Mouse (Mus musculus): Measurements from ENCODE around the gene Gm21761.
"Not testable (repeated sequence)": the region's sequence is repeated elsewhere in the genome, so short reads cannot be mapped to it uniquely, and the experiment has no call there.

Gm21761 gene

GRCm38 (mm10) chr13:119929172-119929571 is at the start of gene Gm21761:
Gene Gm21761 (minus strand): TSS chr13:119929272.
- not testable (repeated sequence) for DNase-seq

DNA sequence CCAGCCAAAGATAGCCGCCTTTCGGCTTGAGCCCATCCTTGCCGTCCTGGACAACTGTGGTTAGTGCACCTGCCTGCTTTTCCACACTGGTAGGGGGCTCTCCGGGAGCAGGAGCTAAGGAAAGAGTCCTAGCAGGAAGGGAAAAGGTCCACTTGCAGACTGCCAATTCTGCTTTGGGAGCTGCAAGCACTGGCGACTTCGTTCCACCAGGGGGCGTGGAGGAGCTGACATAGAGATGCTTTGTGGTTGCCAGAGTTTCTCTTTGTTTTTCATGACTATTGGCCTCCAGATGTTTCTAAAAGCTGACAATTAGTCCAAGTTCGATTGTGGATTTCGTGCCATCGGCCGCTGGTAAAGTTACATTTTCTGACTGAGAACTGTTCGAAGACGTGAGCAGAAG is 40.1 kb upstream of the Gm21761 start:
- not testable (repeated sequence) for DNase-seq

GRCm38 (mm10) chr13:119968193-119968592 is 39.1 kb upstream of the Gm21761 start:
- not testable (repeated sequence) for DNase-seq

- DNase-seq = peak; percentile 9
Observed at GRCm38 (mm10) chr13:119965968-119966367, 36.9 kb upstream of the Gm21761 start.

DNA sequence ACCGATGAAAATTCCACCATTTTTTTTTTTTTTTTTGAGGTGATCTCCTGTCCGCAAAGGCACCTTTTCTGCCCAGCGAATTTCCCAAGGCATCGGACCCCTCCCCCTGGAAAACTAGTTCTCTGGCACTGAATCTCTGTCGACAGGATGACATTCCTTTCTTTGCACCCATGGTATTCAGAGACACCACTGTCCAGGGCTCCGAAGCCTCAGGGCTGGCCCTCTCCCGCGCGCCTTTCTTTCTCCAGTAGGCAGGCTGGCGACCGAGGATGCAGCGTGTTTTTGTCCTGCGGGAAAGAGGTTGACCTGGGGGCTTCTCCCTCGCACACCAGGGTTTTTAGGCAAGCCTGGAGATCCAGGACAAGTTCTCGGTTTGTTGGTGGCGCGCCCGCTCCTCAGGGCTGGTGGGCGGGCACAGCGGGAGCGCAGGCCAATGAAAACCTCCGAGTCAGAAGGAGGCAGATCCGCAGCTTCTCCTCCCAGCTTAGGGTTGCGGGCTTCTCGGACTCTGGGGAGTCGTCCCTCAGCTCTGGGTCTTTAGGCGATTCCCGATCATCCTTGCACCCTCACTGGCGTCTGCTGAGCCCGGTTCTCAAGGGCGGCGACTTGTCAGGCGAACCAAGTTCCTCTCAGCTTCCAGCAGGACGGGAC is 36.4 kb upstream of the Gm21761 start:
- peak; percentile 3 for DNase-seq

- not testable (repeated sequence) for DNase-seq
Observed at GRCm38 (mm10) chr13:119962856-119963255, 33.8 kb upstream of the Gm21761 start.

DNA sequence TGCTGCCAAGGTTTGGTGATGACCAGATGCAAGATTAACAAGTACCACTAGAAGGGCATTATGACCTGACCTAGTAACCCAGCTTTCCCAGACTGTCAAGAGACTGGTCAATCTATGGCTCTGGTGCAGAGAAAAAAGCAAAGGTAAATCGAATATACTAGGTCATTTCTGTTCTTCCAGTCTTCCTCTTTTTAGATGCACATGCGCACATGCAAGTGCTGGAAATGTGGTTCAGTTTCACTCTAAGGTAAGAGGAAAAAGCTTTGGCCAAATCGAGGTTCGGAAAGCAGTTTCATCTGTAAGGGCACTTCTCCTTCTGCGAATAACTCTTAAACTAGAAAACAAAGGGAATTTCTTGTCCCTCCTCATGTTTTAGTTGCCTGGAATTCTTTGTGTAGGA is 26.5 kb upstream of the Gm21761 start:
- not testable (repeated sequence) for DNase-seq

DNA sequence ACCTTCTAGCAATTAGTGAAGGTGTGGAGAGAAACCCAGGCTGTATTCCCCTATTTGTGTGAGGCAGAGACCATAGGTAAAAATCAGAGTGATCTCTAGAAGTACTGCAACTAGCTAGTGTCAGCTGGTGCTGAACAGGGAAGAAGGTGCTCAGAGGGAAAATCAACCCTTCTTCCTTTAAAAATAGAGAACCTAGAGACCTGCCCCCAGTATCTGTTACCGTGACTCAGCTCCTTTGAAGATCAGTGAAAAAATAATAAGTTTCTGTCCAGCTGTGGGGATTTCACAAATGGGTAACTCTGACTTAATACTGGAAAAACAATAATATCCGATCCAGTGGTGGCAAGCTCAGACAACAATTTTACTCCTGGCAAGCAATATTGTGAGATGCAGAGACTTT is 26.0 kb upstream of the Gm21761 start:
- DNase-seq = not testable (repeated sequence)

DNA sequence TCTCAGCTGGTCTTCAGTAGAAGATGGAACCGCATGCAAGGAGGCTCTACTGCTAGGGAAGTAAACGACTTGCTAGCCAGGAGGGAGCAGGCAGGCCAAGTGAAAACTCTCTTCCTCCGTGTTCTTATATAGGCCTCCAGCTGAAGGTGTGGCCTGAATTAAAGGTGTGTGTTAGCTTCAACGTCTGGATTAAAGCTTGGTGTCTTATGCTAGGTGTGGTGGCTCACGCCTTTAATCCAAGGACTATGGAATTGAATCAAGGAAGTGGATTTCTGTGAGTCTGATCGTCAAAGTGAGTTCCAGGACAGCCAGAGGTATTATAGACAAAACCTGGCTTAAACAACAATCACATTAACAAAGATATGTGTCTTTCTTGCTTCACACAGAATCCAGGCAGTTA is 21.6 kb upstream of the Gm21761 start, which contains the start of gene B020031M17Rik:
Gene B020031M17Rik, minus strand, starts transcription at position 101 of the 400 bp plus-strand sequence.
- not testable (repeated sequence) for DNase-seq

GRCm38 (mm10) chr13:119924597-119925340 is 4.3 kb downstream of the Gm21761 start:
- DNase-seq = not testable (repeated sequence)

- DNase-seq = not testable (repeated sequence)
Observed at GRCm38 (mm10) chr13:119916966-119917722, 11.9 kb downstream of the Gm21761 start.

DNA sequence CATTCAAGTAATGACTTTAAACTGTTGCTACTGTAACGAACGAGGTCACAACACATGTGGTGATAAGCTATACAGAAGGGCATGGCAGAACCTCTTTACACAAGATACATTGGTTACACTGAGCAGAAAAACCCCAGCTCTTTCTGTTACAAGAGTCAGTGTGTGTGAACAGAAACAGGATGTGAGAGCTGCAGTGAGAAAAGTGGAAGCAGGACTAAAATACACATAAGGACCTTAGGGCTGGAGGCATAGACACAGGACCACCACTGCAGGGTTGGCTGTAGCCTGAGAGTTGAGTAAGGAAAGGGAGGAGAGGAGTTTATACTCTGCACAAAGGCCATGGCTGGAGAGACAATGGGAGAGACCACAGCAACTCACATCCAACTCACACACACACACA is 12.6 kb downstream of the Gm21761 start:
- not testable (repeated sequence) for DNase-seq

DNA sequence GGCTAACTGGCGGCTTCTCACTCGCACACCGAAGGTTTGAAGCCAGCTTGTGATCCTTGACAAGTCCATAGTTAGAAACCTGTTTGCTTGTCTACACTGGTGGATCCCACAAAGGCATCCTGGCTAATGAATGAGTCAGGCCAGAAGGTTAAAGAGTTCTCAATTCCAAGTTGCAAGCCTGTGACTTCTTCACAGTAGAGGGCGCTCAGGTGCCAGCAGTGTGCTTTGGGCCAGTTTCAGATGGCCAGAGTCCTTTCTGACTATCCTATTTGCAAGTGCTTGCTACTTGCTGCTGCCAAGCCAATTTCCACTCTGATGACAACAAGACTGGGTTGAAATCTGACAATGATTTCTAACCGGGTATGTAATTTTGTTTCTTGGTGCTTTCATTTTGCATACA is 30.5 kb downstream of the Gm21761 start:
- DNase-seq = not testable (repeated sequence)

GRCm38 (mm10) chr13:119894685-119895084 is 34.4 kb downstream of the Gm21761 start, which contains the start of gene Tcstv1:
Gene Tcstv1 (minus strand): TSS chr13:119894785.
- not testable (repeated sequence) for DNase-seq

DNA sequence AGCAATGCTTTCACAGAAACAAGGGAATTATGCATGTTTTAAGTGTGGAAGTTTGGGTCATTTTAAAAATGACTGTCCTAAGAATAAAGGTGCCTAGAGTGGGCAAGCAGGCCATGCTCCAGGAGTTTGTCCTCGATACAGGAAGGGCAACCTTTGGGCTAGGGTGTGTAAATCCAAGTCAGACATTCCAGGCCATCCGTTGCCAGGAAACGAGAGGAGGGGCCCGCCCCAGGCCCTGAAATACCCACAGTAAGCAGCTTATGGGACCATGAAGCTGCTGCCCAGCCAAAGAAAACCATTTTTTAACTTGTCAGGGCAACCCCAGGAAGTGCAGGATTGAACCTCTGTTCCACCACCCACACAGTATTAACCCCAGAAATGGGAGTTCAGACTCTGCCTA is 42.2 kb downstream of the Gm21761 start:
- DNase-seq = not testable (repeated sequence)

DNA sequence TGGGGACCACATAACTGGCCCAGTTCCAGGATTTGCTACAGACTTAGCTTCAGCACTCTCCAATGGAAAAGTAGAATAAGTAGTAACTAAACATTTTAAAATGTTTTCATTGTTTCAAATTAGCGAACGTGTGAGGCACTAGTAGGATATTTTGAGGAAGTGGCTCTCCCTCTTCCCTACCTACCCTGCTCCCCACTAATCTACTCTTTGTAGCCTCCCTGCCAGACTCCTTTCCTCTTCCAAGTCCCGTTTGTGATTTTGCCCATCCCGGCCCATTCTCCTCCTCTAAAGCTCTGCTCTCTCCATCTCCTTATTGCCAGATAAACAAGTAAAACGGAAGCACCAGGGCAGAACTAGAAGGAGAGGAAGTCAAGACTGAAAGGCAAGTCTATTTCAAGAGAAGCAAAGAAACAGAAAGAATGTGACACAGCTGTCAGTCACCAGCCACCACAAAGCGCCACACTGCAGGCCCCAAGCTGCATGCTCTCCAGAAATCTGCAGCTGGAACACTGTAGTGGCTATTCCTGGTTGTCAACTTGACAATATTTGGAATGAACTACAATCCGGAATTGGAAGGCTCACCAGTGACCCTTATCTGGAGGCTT is 64.6 kb downstream of the Gm21761 start:
- not testable (repeated sequence) for DNase-seq

DNA sequence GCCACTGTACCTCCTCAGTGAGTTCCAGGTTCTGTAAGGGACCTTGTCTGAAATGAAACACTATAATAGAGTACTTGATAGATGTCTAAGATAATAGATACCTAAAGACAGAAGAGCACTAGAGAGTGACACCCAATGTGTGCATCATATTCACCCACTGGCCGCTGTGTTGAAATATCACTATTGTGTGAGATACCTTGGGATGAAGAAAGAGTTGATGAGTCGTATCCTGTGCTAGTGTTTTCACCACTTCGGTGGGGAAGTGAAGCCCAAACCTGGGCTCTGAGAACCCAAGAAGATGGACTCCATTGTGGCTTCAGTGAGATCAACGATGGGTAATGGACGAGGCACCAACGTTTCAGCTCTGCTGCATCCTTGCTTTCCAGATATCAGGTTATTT is 66.7 kb downstream of the Gm21761 start:
- DNase-seq = not testable (repeated sequence)
